Mouse (Mus musculus): Measurements from ENCODE around the gene Nucb1. TPM values are rescaled to one million over a fixed set of nuclear protein-coding genes. Genes with fewer than 3 reads are reported as not detected.

The Nucb1 gene
- polyA plus RNA-seq, 1 experiment from 2014 or later, result 140 TPM

Small RNA genes lying within 50 kb of the gene (microRNA-seq; reads per million reads assigned to microRNA genes)
- not detected for gene Gm22133

Other genes with a start within 250 kb of the Nucb1 start
- gene Slc6a21, start 232.9 kb downstream of the Nucb1 start, polyA plus RNA-seq (2015; fragmentation: Nextera tagmentation; extraction: Ambion mirVana), result not detected in 2 replicates
- 9.4 and 12.0 TPM in 2 replicates for gene Trpm4, start 176.6 kb downstream of the Nucb1 start, polyA plus RNA-seq (2015; fragmentation: Nextera tagmentation; extraction: Ambion mirVana)
- 0.75 and 0.79 TPM in 2 replicates for gene Hrc, start 175.1 kb downstream of the Nucb1 start, polyA plus RNA-seq (2015; fragmentation: Nextera tagmentation; extraction: Ambion mirVana)
- 27.3 and 29.5 TPM in 2 replicates for gene Ppfia3, start 143.4 kb downstream of the Nucb1 start, polyA plus RNA-seq (2015; fragmentation: Nextera tagmentation; extraction: Ambion mirVana)
- gene Lin7b, start 139.8 kb downstream of the Nucb1 start, polyA plus RNA-seq (2015; fragmentation: Nextera tagmentation; extraction: Ambion mirVana), result 48.2 and 58.3 TPM in 2 replicates
- gene Snrnp70, start 114.7 kb downstream of the Nucb1 start, polyA plus RNA-seq (2015; fragmentation: Nextera tagmentation; extraction: Ambion mirVana), result 166 and 190 TPM in 2 replicates
- 0.08 and 0.09 TPM in 2 replicates for gene Kcna7, start 104.8 kb downstream of the Nucb1 start, polyA plus RNA-seq (2015; fragmentation: Nextera tagmentation; extraction: Ambion mirVana)
- gene Ntf5, start 96.7 kb downstream of the Nucb1 start, polyA plus RNA-seq (2015; fragmentation: Nextera tagmentation; extraction: Ambion mirVana), result 0.91 TPM in 1 of 2 replicates, not detected in the other
- 0.24 TPM in 1 of 2 replicates, not detected in the other for gene Lhb, start 89.6 kb downstream of the Nucb1 start, polyA plus RNA-seq (2015; fragmentation: Nextera tagmentation; extraction: Ambion mirVana)
- gene Gys1, start 75.6 kb downstream of the Nucb1 start, polyA plus RNA-seq (2015; fragmentation: Nextera tagmentation; extraction: Ambion mirVana), result 21.7 and 24.0 TPM in 2 replicates
- gene Ruvbl2, start 72.3 kb downstream of the Nucb1 start, polyA plus RNA-seq (2015; fragmentation: Nextera tagmentation; extraction: Ambion mirVana), result 92.7 and 114 TPM in 2 replicates
- 4,883 and 5,335 TPM in 2 replicates for gene Ftl1, start 50.5 kb downstream of the Nucb1 start, polyA plus RNA-seq (2015; fragmentation: Nextera tagmentation; extraction: Ambion mirVana)
- gene Bax, start 43.5 kb downstream of the Nucb1 start, polyA plus RNA-seq (2015; fragmentation: Nextera tagmentation; extraction: Ambion mirVana), result 224 and 236 TPM in 2 replicates
- gene Tulp2, start 28.5 kb downstream of the Nucb1 start, polyA plus RNA-seq (2015; fragmentation: Nextera tagmentation; extraction: Ambion mirVana), result 0.15 and 0.59 TPM in 2 replicates
- gene Gm45808, start 23.6 kb downstream of the Nucb1 start, polyA plus RNA-seq (2015; fragmentation: Nextera tagmentation; extraction: Ambion mirVana), result not detected in 2 replicates
- gene Dhdh, start 21.6 kb downstream of the Nucb1 start, polyA plus RNA-seq (2015; fragmentation: Nextera tagmentation; extraction: Ambion mirVana), result 4.2 and 4.8 TPM in 2 replicates
- gene Ppp1r15a, start 15.9 kb upstream of the Nucb1 start, polyA plus RNA-seq (2015; fragmentation: Nextera tagmentation; extraction: Ambion mirVana), result 17.8 and 18.4 TPM in 2 replicates
- gene Plekha4, start 15.9 kb upstream of the Nucb1 start, polyA plus RNA-seq (2015; fragmentation: Nextera tagmentation; extraction: Ambion mirVana), result 4.3 and 4.7 TPM in 2 replicates
- gene Hsd17b14, start 44.5 kb upstream of the Nucb1 start, polyA plus RNA-seq (2015; fragmentation: Nextera tagmentation; extraction: Ambion mirVana), result 0.93 TPM in 1 of 2 replicates, not detected in the other
- gene Bcat2, start 59.7 kb upstream of the Nucb1 start, polyA plus RNA-seq (2015; fragmentation: Nextera tagmentation; extraction: Ambion mirVana), result 25.4 and 31.9 TPM in 2 replicates
- gene Fgf21, start 105.1 kb upstream of the Nucb1 start, polyA plus RNA-seq (2015; fragmentation: Nextera tagmentation; extraction: Ambion mirVana), result 0.17 and 2.3 TPM in 2 replicates
- gene Fut1, start 106.9 kb upstream of the Nucb1 start, polyA plus RNA-seq (2015; fragmentation: Nextera tagmentation; extraction: Ambion mirVana), result 0.69 TPM in 1 of 2 replicates, not detected in the other
- 0.14 TPM in 1 of 2 replicates, not detected in the other for gene Izumo1, start 111.4 kb upstream of the Nucb1 start, polyA plus RNA-seq (2015; fragmentation: Nextera tagmentation; extraction: Ambion mirVana)
- gene Rasip1, start 117.1 kb upstream of the Nucb1 start, polyA plus RNA-seq (2015; fragmentation: Nextera tagmentation; extraction: Ambion mirVana), result 15.4 and 17.6 TPM in 2 replicates
- 4.5 and 5.6 TPM in 2 replicates for gene Mamstr, start 129.6 kb upstream of the Nucb1 start, polyA plus RNA-seq (2015; fragmentation: Nextera tagmentation; extraction: Ambion mirVana)
- 0.36 and 2.5 TPM in 2 replicates for gene Fut2, start 156.0 kb upstream of the Nucb1 start, polyA plus RNA-seq (2015; fragmentation: Nextera tagmentation; extraction: Ambion mirVana)
- gene Ntn5, start 173.6 kb upstream of the Nucb1 start, polyA plus RNA-seq (2015; fragmentation: Nextera tagmentation; extraction: Ambion mirVana), result 1.7 and 1.9 TPM in 2 replicates
- 0.47 and 0.77 TPM in 2 replicates for gene Sec1, start 184.0 kb upstream of the Nucb1 start, polyA plus RNA-seq (2015; fragmentation: Nextera tagmentation; extraction: Ambion mirVana)
- 57.0 and 71.4 TPM in 2 replicates for gene Car11, start 189.4 kb upstream of the Nucb1 start, polyA plus RNA-seq (2015; fragmentation: Nextera tagmentation; extraction: Ambion mirVana)
- 3.3 and 3.9 TPM in 2 replicates for gene Dbp, start 194.7 kb upstream of the Nucb1 start, polyA plus RNA-seq (2015; fragmentation: Nextera tagmentation; extraction: Ambion mirVana)
- gene Rpl18, start 205.1 kb upstream of the Nucb1 start, polyA plus RNA-seq (2015; fragmentation: Nextera tagmentation; extraction: Ambion mirVana), result 573 and 682 TPM in 2 replicates
- 23.0 and 25.7 TPM in 2 replicates for gene Sphk2, start 207.6 kb upstream of the Nucb1 start, polyA plus RNA-seq (2015; fragmentation: Nextera tagmentation; extraction: Ambion mirVana)
- gene Fam83e, start 210.8 kb upstream of the Nucb1 start, polyA plus RNA-seq (2015; fragmentation: Nextera tagmentation; extraction: Ambion mirVana), result 0.50 and 1.5 TPM in 2 replicates
- not detected in 2 replicates for gene Spaca4, start 215.4 kb upstream of the Nucb1 start, polyA plus RNA-seq (2015; fragmentation: Nextera tagmentation; extraction: Ambion mirVana)

Measured in neural tube, embryonic 15.5 days (tissue).